Mouse (Mus musculus): Measurements from ENCODE around the gene 2700081O15Rik. TPM values are rescaled to one million over a fixed set of nuclear protein-coding genes. Genes with fewer than 3 reads are reported as not detected.
"Not testable (repeated sequence)": the region's sequence is repeated elsewhere in the genome, so short reads cannot be mapped to it uniquely, and the experiment has no call there.

2700081O15Rik gene
- 8.3 and 9.5 TPM in 2 replicates for polyA plus RNA-seq (2015; fragmentation: Nextera tagmentation; extraction: Ambion mirVana)

DNA sequence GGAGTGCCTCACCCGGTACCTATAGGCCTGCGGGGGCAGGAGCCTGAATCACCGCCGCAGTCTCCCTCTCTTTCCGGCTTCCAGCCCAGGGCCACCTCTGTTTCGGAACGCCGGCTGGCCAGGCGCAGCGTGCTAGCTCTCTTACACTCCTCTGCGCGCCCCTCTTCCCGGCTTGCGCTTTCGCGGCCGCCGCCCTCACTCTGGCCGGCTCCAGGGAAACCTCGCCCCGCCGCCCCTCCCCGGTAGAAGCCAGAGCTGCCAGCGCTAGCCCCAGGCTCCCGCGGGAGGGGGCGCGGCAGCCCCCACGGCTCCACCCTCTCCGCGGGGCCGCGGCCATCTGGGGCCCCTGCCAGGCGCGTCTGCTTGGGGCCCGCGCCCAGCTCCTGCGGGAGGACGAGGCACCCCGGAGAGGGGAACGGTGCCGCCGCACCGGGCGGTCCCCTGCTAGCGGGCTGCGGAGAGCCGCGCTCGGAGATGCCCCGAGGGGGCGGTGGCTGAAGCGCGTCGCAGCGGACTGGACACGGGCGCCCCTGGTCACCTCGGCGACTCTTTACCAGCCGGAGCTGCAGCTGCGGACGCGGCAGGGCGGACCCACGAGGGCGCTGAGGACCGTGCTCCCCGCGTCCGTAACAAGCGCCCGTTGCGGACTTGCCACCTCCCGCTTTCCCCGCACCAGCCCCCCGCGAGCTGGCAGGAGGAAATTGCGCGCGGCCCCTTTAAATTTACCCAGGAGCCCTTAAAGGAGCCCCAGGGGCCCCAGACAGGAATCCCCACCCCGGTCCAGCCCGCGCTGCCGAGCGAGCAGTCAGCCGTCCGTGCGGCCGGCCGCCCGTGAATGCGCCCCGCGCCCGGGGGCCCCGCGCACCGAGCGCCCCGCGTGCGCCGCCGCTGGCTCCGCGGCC, at the start of gene 2700081O15Rik:
Gene 2700081O15Rik, plus strand, starts transcription at position 792 of the 902 bp plus-strand sequence.
- Histone ChIP-seq H3K9me3 (replicated peaks) (no peaks in the 10 kb centered on the region), H3K4me2 (replicated peaks) (peak within 1 kb of the TSS; percentile 85), H3K36me3 (0 out of 2 replicates have a peak, but pooled peaks cover 3% of the 10 kb centered on the region), H3K4me1 (peaks cover 48% of the 10 kb centered on the region), H3K4me3 (replicated peaks) (peak within 1 kb of the TSS; percentile 86), H3K27ac (replicated peaks) (peak within 1 kb of the TSS; percentile 94), H3K27me3 (no peaks in the 10 kb centered on the region), H3K9ac (peak within 1 kb of the TSS; percentile 98)
- under 1% methylated on average over 103 of the region's 107 CpGs for WGBS
- peak; percentile 76 for ATAC-seq (ENCODE audit: insufficient number of reproducible peaks, low FRiP score, low TSS enrichment, low read depth)

DNA sequence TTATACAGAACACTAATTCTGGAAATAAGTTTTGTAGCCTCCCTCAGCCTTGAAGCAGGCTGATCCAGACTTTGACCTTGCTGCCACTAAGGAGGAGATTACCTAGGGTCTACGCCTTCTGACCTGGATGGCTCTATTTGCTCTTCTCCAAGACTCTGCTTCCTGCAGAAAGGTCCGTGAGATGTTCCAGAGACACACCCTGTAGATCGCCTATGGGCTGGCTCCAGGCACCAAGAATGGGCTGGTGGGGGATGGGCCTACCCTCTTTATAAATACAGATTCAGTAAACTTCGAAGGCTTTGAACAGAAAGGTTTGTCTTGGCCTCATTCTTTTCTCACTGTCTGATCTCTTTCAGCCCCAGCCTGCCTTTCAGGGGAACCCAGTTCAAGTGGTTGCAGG, 48.0 kb upstream of the 2700081O15Rik start:
- WGBS = 83% methylated on average over 4 of the region's 4 CpGs
- H3K9me3 ChIP-seq (replicated peaks); H3K4me2 ChIP-seq (replicated peaks); H3K27ac ChIP-seq (replicated peaks); ATAC-seq (ENCODE audit: insufficient number of reproducible peaks, low FRiP score, low TSS enrichment, low read depth); H3K27me3 ChIP-seq; H3K4me1 ChIP-seq; H3K9ac ChIP-seq; H3K4me3 ChIP-seq (replicated peaks): not testable (repeated sequence)
- peaks cover 74% of the 10 kb centered on the region for H3K36me3 ChIP-seq

DNA sequence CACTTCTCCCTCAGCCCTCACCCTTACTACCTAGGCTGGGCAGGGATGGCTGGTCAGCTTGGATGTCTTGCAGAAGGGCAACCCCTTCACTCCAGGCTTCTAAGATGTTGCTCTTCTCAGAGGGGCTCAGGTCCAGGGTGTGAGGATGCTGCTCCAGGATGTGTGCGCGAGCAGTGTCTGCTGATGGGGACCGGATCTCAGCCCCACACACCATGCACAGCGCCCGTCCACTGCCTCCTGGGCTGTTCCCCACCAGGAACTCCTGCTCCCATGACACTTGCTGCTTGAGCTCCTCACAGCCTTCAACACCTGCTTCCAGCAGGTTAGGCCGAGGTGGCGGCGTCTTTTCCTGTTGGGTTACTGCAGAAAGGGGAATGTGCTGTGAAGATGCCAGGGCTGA, 42.9 kb upstream of the 2700081O15Rik start:
- no peaks in the 10 kb centered on the region for H3K9me3 ChIP-seq (replicated peaks)
- H3K9ac ChIP-seq = no peak overlapping the region
- H3K4me1 ChIP-seq = no peaks in the 10 kb centered on the region
- 95% methylated on average over 8 of the region's 8 CpGs for WGBS
- 0 out of 2 replicates have a peak, but pooled peaks have one; percentile 24 for ATAC-seq (ENCODE audit: insufficient number of reproducible peaks, low FRiP score, low TSS enrichment, low read depth)
- no peak overlapping the region for H3K4me2 ChIP-seq (replicated peaks)
- peaks cover 66% of the 10 kb centered on the region for H3K36me3 ChIP-seq
- no peak overlapping the region for H3K27ac ChIP-seq (replicated peaks)
- no peaks in the 10 kb centered on the region for H3K27me3 ChIP-seq
- no peak overlapping the region for H3K4me3 ChIP-seq (replicated peaks)

DNA sequence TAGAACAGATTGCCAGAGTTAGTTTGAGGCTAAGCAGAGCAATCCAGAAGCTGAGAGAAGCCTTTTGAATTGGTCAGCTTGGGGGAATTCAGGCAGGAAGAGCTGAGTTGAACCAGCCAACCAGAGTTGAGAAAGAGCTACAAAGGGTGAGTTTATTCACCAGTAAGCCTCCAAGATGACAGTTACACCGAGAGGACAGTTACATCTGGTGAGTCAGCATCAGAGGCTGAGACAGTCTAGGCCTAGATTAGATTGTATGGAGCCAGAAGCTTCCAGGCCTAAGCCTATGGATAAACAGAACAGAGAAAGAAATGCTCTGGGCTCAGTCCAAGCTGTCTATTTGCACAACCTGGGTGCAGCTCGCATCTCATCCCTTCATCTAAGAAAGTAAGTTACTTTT, 39.8 kb upstream of the 2700081O15Rik start:
- Histone ChIP-seq H3K36me3 (peaks cover 37% of the 10 kb centered on the region), H3K4me1 (peaks cover 8% of the 10 kb centered on the region), H3K9ac (no peak overlapping the region), H3K9me3 (replicated peaks) (no peaks in the 10 kb centered on the region), H3K27me3 (no peaks in the 10 kb centered on the region), H3K4me2 (replicated peaks) (no peak overlapping the region), H3K4me3 (replicated peaks) (no peak overlapping the region), H3K27ac (replicated peaks) (no peak overlapping the region)
- ATAC-seq (ENCODE audit: insufficient number of reproducible peaks, low FRiP score, low TSS enrichment, low read depth) = no peak
- 76% methylated on average over 2 of the region's 2 CpGs for WGBS

DNA sequence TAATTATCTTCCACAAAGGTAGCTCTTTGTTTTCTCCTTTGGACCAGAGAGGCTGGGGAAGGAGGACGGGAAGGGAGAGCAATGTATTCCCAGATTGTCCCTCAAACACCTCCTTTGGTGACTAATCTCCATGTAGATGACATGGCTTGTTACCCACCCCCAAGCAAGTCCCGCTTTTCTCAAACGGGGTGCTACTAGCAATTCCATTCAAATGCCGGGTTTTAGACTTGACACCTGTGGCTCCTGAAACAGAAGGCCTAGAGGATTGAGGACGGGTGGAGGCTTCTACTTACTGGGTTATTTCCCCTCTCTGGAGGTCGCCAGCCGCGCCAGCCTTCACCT, 35.5 kb upstream of the 2700081O15Rik start:
- H3K4me2 ChIP-seq (replicated peaks) = peak overlapping the region; percentile 78
- WGBS = 1% methylated on average over 8 of the region's 8 CpGs
- no peaks in the 10 kb centered on the region for H3K27me3 ChIP-seq
- H3K4me1 ChIP-seq = peaks cover 19% of the 10 kb centered on the region
- ATAC-seq (ENCODE audit: insufficient number of reproducible peaks, low FRiP score, low TSS enrichment, low read depth) = no peak
- H3K4me3 ChIP-seq (replicated peaks) = peak overlapping the region; percentile 95
- peaks cover 9% of the 10 kb centered on the region; the same call in 1 of the 2 replicates for H3K36me3 ChIP-seq
- 0 out of 2 replicates have a peak, but pooled peaks cover 6% of the 10 kb centered on the region for H3K9me3 ChIP-seq (replicated peaks)
- peak overlapping the region; percentile 87 for H3K27ac ChIP-seq (replicated peaks)
- H3K9ac ChIP-seq = peak overlapping the region; percentile 88

DNA sequence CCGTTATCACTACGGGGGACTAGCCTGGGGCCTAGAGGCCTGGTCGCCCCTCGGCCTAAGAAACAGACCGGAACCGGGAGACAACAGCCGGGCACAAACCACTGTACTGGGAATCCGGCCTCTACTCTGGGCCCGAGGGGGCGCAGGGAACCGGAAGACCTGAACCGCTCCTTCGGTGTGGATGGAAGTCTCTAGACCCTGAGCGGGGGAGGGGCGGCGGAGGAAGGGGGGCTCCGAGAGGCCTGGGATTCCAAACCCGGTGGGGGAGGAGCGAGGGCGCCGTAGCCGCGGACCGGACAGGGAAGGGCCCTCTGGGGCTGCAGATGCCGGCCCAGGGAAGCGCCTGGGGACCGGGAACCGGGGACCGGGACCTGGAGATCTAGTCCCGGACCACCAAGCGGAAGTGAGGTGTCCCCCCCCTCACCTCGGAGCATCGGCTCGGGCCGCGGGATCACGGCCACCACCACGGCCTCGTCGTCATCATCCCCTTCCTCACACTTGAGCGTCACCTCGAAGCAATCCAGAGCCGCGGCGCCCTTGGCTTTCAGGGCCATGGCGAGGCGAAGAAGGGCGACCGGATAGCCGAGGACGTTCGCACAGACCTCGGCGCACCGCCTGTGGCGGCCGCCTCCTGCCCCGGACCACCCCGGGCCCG, 35.0 kb upstream of the 2700081O15Rik start:
- peak overlapping the region; percentile 88 for H3K9ac ChIP-seq
- 0 out of 2 replicates have a peak, but pooled peaks cover 6% of the 10 kb centered on the region for H3K9me3 ChIP-seq (replicated peaks)
- no peaks in the 10 kb centered on the region for H3K27me3 ChIP-seq
- H3K4me2 ChIP-seq (replicated peaks) = peak overlapping the region; percentile 78
- WGBS = under 1% methylated on average over 56 of the region's 60 CpGs
- peak overlapping the region; percentile 95 for H3K4me3 ChIP-seq (replicated peaks)
- peaks cover 19% of the 10 kb centered on the region for H3K4me1 ChIP-seq
- peak; percentile 61 for ATAC-seq (ENCODE audit: insufficient number of reproducible peaks, low FRiP score, low TSS enrichment, low read depth)
- peak overlapping the region; percentile 87 for H3K27ac ChIP-seq (replicated peaks)
- H3K36me3 ChIP-seq = peaks cover 9% of the 10 kb centered on the region; the same call in 1 of the 2 replicates

DNA sequence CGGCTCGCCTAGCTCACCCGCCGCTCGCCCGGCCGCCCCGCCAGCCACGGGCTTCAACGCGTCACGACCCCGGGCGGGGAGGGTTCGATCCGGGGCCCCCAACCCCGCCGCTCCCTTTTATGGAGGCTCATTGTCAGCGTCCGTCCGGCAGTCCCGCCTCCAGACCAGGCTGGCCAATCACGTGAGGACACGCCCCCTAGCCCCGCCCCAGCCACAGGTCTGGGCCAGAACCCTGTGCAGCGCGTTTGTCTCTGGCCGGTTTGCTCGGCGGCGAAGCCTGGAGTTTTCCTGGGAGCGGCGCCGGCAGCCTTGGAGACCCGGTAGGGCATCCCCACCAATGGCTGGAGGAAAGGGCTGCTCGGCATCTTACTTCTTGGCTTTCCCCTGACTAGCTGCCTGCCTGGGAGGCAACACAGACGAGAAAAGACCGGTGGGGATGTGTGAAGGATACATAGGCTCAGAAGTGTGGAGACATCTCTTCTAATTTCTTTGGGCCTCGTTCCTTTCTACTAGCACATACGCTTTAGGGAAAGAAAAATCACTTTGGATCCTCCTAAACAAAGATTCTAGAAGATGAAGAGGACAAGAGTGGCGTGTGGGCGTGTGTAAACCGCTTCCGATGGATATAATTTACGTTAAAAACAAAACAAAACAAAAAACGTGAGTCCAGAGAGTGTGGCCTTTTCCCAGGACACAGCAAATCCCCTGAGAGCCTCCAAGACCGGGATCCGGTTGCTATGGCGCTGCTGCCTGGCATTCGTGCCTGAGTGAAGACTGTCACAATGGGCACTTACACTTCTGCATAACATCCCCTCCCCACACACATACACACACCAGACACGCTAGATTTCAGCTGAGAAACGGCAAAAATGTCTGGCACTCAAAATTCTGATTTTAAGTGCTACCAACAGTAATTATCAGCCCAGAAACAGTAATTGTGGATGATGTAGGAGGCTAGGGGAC, 34.2 kb upstream of the 2700081O15Rik start, which contains the start of gene Spindoc:
Gene Spindoc, minus strand, starts transcription at position 92 of the 963 bp plus-strand sequence.
- peak within 1 kb of the TSS; percentile 87 for H3K27ac ChIP-seq (replicated peaks)
- peaks cover 19% of the 10 kb centered on the region for H3K4me1 ChIP-seq
- WGBS = under 1% methylated on average over 52 of the region's 52 CpGs

DNA sequence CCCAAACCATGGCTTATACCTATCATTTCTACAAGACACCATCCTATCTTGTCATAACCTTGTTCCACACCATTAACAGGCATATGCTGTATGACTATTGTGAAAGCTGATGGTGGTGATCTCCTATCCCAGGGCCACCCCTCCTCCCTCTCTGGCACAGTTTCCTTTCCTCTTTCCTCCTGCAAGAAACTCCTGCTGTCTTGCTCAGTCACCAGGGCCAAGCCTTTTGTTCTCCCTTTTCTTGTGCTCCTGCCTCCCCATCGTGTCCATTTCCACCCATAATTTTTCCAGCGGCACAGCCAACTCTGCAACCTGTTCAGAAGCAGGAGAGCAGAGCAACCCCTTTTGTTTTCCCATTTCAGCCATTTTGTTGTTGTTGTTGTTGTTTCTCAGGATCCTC, 31.4 kb upstream of the 2700081O15Rik start:
- no peak for ATAC-seq (ENCODE audit: insufficient number of reproducible peaks, low FRiP score, low TSS enrichment, low read depth)
- H3K9ac ChIP-seq = no peak overlapping the region
- no peak overlapping the region for H3K27ac ChIP-seq (replicated peaks)
- H3K27me3 ChIP-seq = no peaks in the 10 kb centered on the region
- 0 out of 2 replicates have a peak, but pooled peaks cover 4% of the 10 kb centered on the region for H3K36me3 ChIP-seq
- peaks cover 13% of the 10 kb centered on the region; the same call in 1 of the 2 replicates for H3K9me3 ChIP-seq (replicated peaks)
- H3K4me2 ChIP-seq (replicated peaks) = no peak overlapping the region
- H3K4me1 ChIP-seq = peaks cover 19% of the 10 kb centered on the region
- no peak overlapping the region for H3K4me3 ChIP-seq (replicated peaks)
- WGBS = 62% methylated on average over 2 of the region's 2 CpGs

More for the DNA sequence above, 34.2 kb upstream of the 2700081O15Rik start, which contains the start of gene Spindoc:
- peaks cover 9% of the 10 kb centered on the region; the same call in 1 of the 2 replicates for H3K36me3 ChIP-seq
- peak within 1 kb of the TSS; percentile 78 for H3K4me2 ChIP-seq (replicated peaks)
- 0 out of 2 replicates have a peak, but pooled peaks cover 6% of the 10 kb centered on the region for H3K9me3 ChIP-seq (replicated peaks)
- peak within 1 kb of the TSS; percentile 95 for H3K4me3 ChIP-seq (replicated peaks)
- ATAC-seq (ENCODE audit: insufficient number of reproducible peaks, low FRiP score, low TSS enrichment, low read depth) = peak; percentile 99
- H3K27me3 ChIP-seq = no peaks in the 10 kb centered on the region
- H3K9ac ChIP-seq = peak within 1 kb of the TSS; percentile 88

DNA sequence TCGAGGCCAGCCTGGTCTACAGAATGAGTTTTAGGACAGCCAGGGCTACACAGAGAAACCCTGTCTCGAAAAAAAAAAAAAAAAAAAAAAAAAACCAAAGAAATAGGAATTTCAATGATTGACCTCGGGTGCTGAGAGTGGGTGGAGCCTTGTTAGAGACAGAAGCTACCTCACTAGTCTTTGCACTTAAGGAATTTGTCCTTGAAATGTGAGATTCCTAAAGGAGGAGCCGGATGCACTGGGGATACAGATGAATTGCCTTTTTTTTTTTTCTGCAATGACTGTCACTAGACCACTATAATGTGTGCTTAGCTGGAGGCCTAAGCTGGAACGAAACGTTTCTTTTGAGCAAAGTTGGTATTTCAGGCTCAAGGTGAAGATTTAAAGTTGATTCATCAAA, 28.9 kb upstream of the 2700081O15Rik start:
- 75% methylated on average over 6 of the region's 6 CpGs for WGBS
- Histone ChIP-seq H3K9me3 (replicated peaks) (peaks cover 15% of the 10 kb centered on the region; the same call in 1 of the 2 replicates), H3K36me3 (0 out of 2 replicates have a peak, but pooled peaks cover 4% of the 10 kb centered on the region), H3K4me3 (replicated peaks) (no peak overlapping the region), H3K4me2 (replicated peaks) (no peak overlapping the region), H3K27ac (replicated peaks) (no peak overlapping the region), H3K4me1 (peaks cover 9% of the 10 kb centered on the region), H3K27me3 (no peaks in the 10 kb centered on the region), H3K9ac (no peak overlapping the region)
- no peak for ATAC-seq (ENCODE audit: insufficient number of reproducible peaks, low FRiP score, low TSS enrichment, low read depth)

Data from embryonic facial prominence, embryonic 15.5 days (tissue).